Mouse (Mus musculus) embryonic facial prominence, embryonic 12.5 days (tissue): Measurements from ENCODE around the gene Cep85l. TPM values are rescaled to one million over a fixed set of nuclear protein-coding genes. Genes with fewer than 3 reads are reported as not detected.

Source experiments
- ATAC-seq: fragments of 200-750 bp; cut with Nextera tagmentation; 2 replicates; pipeline ENCODE4 v1.8.0; 2017; ENCODE audit not compliant: insufficient number of reproducible peaks, insufficient read depth, low FRiP score, low TSS enrichment
- H3K27ac ChIP-seq: fragments of 300-500 bp; sonication (generic); 2 replicates; pipeline ENCODE4 v1.5.1; 2016; ENCODE audit warnings: mild to moderate bottlenecking
- H3K27me3 ChIP-seq: fragments of 300-500 bp; sonication (generic); 2 replicates; pipeline ENCODE4 v1.6.1; 2016; ENCODE audit warnings: mild to moderate bottlenecking, moderate library complexity
- H3K36me3 ChIP-seq: fragments of 300-500 bp; sonication (generic); 2 replicates; pipeline ENCODE4 v1.6.1; 2016; ENCODE audit warnings: mild to moderate bottlenecking
- H3K4me1 ChIP-seq: fragments of 300-500 bp; sonication (generic); 2 replicates; pipeline ENCODE4 v1.6.1; 2016
- H3K4me2 ChIP-seq: fragments of 300-500 bp; sonication (generic); replicated peaks from 2 replicates; pipeline ENCODE4 v1.6.1; 2016; ENCODE audit warnings: mild to moderate bottlenecking, moderate library complexity
- H3K4me3 ChIP-seq: fragments of 300-500 bp; sonication (generic); 2 replicates; pipeline ENCODE4 v1.5.1; 2016; ENCODE audit warnings: mild to moderate bottlenecking
- H3K9ac ChIP-seq: fragments of 300-500 bp; sonication (generic); 2 replicates; pipeline ENCODE4 v1.6.1; 2016; ENCODE audit warnings: mild to moderate bottlenecking, moderate library complexity
- H3K9me3 ChIP-seq: fragments of 300-500 bp; sonication (generic); 2 replicates; pipeline ENCODE4 v1.6.1; 2016; ENCODE audit warnings: mild to moderate bottlenecking, moderate library complexity
- WGBS: fragments of 180-500 bp; shearing (Covaris S2); methylation state at CpG from one replicate; pipeline ENCODE4 v1.1.7; 2016; 5-methylcytosine and 5-hydroxymethylcytosine counted together
- polyA plus RNA-seq: library from polyadenylated mRNA; unstranded; fragments of >200 nt; fragmentation: Nextera tagmentation; extraction: Ambion mirVana; gene quantifications from 2 replicates; pipeline ENCODE4 v1.2.1, GENCODE M21; 2016

Gene Cep85l
- polyA plus RNA-seq, 1 experiment from 2014 or later: 7.9 TPM

GRCm38 (mm10) chr10:53353665-53354064, 26.1 kb downstream of the Cep85l start:
- Histone ChIP-seq H3K36me3 (peaks cover 14% of the 10 kb centered on the region), H3K27ac (no peak overlapping the region), H3K27me3 (no peaks in the 10 kb centered on the region), H3K9ac (no peak overlapping the region), H3K4me1 (no peaks in the 10 kb centered on the region), H3K4me2 (no peak overlapping the region), H3K4me3 (no peak overlapping the region), H3K9me3 (no peaks in the 10 kb centered on the region)
- no peak for ATAC-seq
- WGBS: 81% methylated on average over 3 of the region's 3 CpGs

GRCm38 (mm10) chr10:53349254-53349653, 30.5 kb downstream of the Cep85l start:
- Histone ChIP-seq H3K4me3 (no peak overlapping the region), H3K9me3 (no peaks in the 10 kb centered on the region), H3K27ac (no peak overlapping the region), H3K4me1 (no peaks in the 10 kb centered on the region), H3K27me3 (no peaks in the 10 kb centered on the region), H3K9ac (no peak overlapping the region), H3K4me2 (no peak overlapping the region), H3K36me3 (no peaks in the 10 kb centered on the region)
- WGBS: 90% methylated on average over 1 of the region's 1 CpGs
- ATAC-seq: no peak

GRCm38 (mm10) chr10:53347787-53348755, 31.7 kb downstream of the Cep85l start:
- Histone ChIP-seq H3K9me3 (no peaks in the 10 kb centered on the region), H3K27me3 (no peaks in the 10 kb centered on the region), H3K4me2 (no peak overlapping the region), H3K9ac (no peak overlapping the region), H3K4me1 (no peaks in the 10 kb centered on the region), H3K36me3 (no peaks in the 10 kb centered on the region), H3K4me3 (no peak overlapping the region), H3K27ac (no peak overlapping the region)
- ATAC-seq: no peak
- 62% methylated on average over 10 of the region's 10 CpGs for WGBS

- no peak for ATAC-seq
- Histone ChIP-seq H3K4me3 (no peak overlapping the region), H3K4me2 (no peak overlapping the region), H3K36me3 (no peaks in the 10 kb centered on the region), H3K27me3 (no peaks in the 10 kb centered on the region), H3K27ac (no peak overlapping the region), H3K9ac (no peak overlapping the region), H3K9me3 (no peaks in the 10 kb centered on the region), H3K4me1 (no peaks in the 10 kb centered on the region)
- 89% methylated on average over 5 of the region's 5 CpGs for WGBS
Measured at GRCm38 (mm10) chr10:53346916-53347315, 32.8 kb downstream of the Cep85l start.

GRCm38 (mm10) chr10:53346506-53346905, 33.2 kb downstream of the Cep85l start:
- no peak overlapping the region for H3K27ac ChIP-seq
- H3K36me3 ChIP-seq: no peaks in the 10 kb centered on the region
- WGBS: 54% methylated on average over 3 of the region's 3 CpGs
- H3K4me1 ChIP-seq: no peaks in the 10 kb centered on the region
- H3K27me3 ChIP-seq: no peaks in the 10 kb centered on the region
- no peak overlapping the region for H3K4me3 ChIP-seq
- H3K9ac ChIP-seq: no peak overlapping the region
- no peak for ATAC-seq
- H3K9me3 ChIP-seq: no peaks in the 10 kb centered on the region
- no peak overlapping the region for H3K4me2 ChIP-seq

- Histone ChIP-seq H3K4me1 (no peaks in the 10 kb centered on the region), H3K4me2 (no peak overlapping the region), H3K4me3 (no peak overlapping the region), H3K27ac (no peak overlapping the region), H3K9ac (no peak overlapping the region), H3K27me3 (no peaks in the 10 kb centered on the region), H3K36me3 (no peaks in the 10 kb centered on the region), H3K9me3 (no peaks in the 10 kb centered on the region)
- 90% methylated on average over 4 of the region's 4 CpGs for WGBS
- ATAC-seq: no peak
Measured at GRCm38 (mm10) chr10:53345508-53345907, 34.2 kb downstream of the Cep85l start.

- 80% methylated on average over 10 of the region's 10 CpGs for WGBS
- Histone ChIP-seq H3K4me1 (no peaks in the 10 kb centered on the region), H3K4me3 (no peak overlapping the region), H3K27ac (no peak overlapping the region), H3K36me3 (no peaks in the 10 kb centered on the region), H3K27me3 (no peaks in the 10 kb centered on the region), H3K4me2 (no peak overlapping the region), H3K9ac (no peak overlapping the region), H3K9me3 (no peaks in the 10 kb centered on the region)
- no peak for ATAC-seq
Measured at GRCm38 (mm10) chr10:53343865-53344264, 35.9 kb downstream of the Cep85l start.

GRCm38 (mm10) chr10:53343384-53343783, 36.4 kb downstream of the Cep85l start:
- Histone ChIP-seq H3K9me3 (no peaks in the 10 kb centered on the region), H3K4me3 (no peak overlapping the region), H3K27me3 (no peaks in the 10 kb centered on the region), H3K27ac (no peak overlapping the region), H3K4me2 (no peak overlapping the region), H3K36me3 (no peaks in the 10 kb centered on the region), H3K9ac (no peak overlapping the region), H3K4me1 (no peaks in the 10 kb centered on the region)
- WGBS: 86% methylated on average over 6 of the region's 6 CpGs
- no peak for ATAC-seq

- H3K36me3 ChIP-seq: no peaks in the 10 kb centered on the region
- no peak overlapping the region for H3K27ac ChIP-seq
- H3K27me3 ChIP-seq: no peaks in the 10 kb centered on the region
- no peak overlapping the region for H3K4me3 ChIP-seq
- no peak overlapping the region for H3K4me2 ChIP-seq
- ATAC-seq: no peak
- no peaks in the 10 kb centered on the region for H3K9me3 ChIP-seq
- 87% methylated on average over 9 of the region's 9 CpGs for WGBS
- H3K4me1 ChIP-seq: no peaks in the 10 kb centered on the region
- no peak overlapping the region for H3K9ac ChIP-seq
Measured at GRCm38 (mm10) chr10:53342166-53342728, 37.5 kb downstream of the Cep85l start.

- Histone ChIP-seq H3K4me2 (no peak overlapping the region), H3K4me1 (no peaks in the 10 kb centered on the region), H3K27me3 (no peaks in the 10 kb centered on the region), H3K36me3 (no peaks in the 10 kb centered on the region), H3K4me3 (no peak overlapping the region), H3K9ac (no peak overlapping the region), H3K27ac (no peak overlapping the region), H3K9me3 (no peaks in the 10 kb centered on the region)
- 81% methylated on average over 7 of the region's 7 CpGs for WGBS
- no peak for ATAC-seq
Measured at GRCm38 (mm10) chr10:53341288-53341965, 38.3 kb downstream of the Cep85l start.

GRCm38 (mm10) chr10:53339045-53339444, 40.7 kb downstream of the Cep85l start:
- Histone ChIP-seq H3K4me3 (no peak overlapping the region), H3K4me1 (no peaks in the 10 kb centered on the region), H3K4me2 (no peak overlapping the region), H3K9me3 (no peaks in the 10 kb centered on the region), H3K27me3 (no peaks in the 10 kb centered on the region), H3K36me3 (no peaks in the 10 kb centered on the region), H3K9ac (no peak overlapping the region), H3K27ac (no peak overlapping the region)
- WGBS: 60% methylated on average over 2 of the region's 2 CpGs
- ATAC-seq: no peak
